Mouse (Mus musculus) frontal cortex, postnatal 14 days (tissue): ENCODE results near the gene Luzp1.

ENCODE experiments used
- DNase-seq, 2 experiments: peaks; one replicate each; pipeline ENCODE4 v3.0.0; 2022; ENCODE audit warnings: low spot score in 2 of 2

Gene Luzp1

GRCm38 (mm10) chr4:136469371-136469903, at the start of gene Luzp1:
Gene Luzp1, plus strand, starts transcription at chr4:136469761.
- peak; percentile 87 to 93 for DNase-seq

GRCm38 (mm10) chr4:136423224-136423623, 46.3 kb upstream of the Luzp1 start, which contains the start of gene Htr1d:
Gene Htr1d, plus strand, starts transcription at chr4:136423524.
- no peak for DNase-seq

GRCm38 (mm10) chr4:136424120-136424999, 45.2 kb upstream of the Luzp1 start:
- no peak for DNase-seq

- DNase-seq, result no peak
These were observed 44.6 kb upstream of the Luzp1 start for GRCm38 (mm10) chr4:136425000-136425288.

GRCm38 (mm10) chr4:136430609-136431375, 38.8 kb upstream of the Luzp1 start:
- DNase-seq, result no peak

- peak in 1 of 2 experiments; percentile 28 for DNase-seq
These were observed 38.2 kb upstream of the Luzp1 start for GRCm38 (mm10) chr4:136431376-136431693.

GRCm38 (mm10) chr4:136434029-136434428, 35.5 kb upstream of the Luzp1 start:
- no peak for DNase-seq

- DNase-seq, result no peak
These were observed 30.5 kb upstream of the Luzp1 start for GRCm38 (mm10) chr4:136439106-136439505.

GRCm38 (mm10) chr4:136441354-136442043, 28.1 kb upstream of the Luzp1 start:
- no peak for DNase-seq

GRCm38 (mm10) chr4:136444561-136444960, 25.0 kb upstream of the Luzp1 start:
- DNase-seq, result no peak

GRCm38 (mm10) chr4:136449795-136450194, 19.8 kb upstream of the Luzp1 start:
- DNase-seq, result no peak

GRCm38 (mm10) chr4:136450271-136450670, 19.3 kb upstream of the Luzp1 start:
- no peak for DNase-seq

GRCm38 (mm10) chr4:136451564-136451963, 18.0 kb upstream of the Luzp1 start:
- DNase-seq, result no peak

GRCm38 (mm10) chr4:136452286-136452685, 17.3 kb upstream of the Luzp1 start:
- DNase-seq, result no peak

- DNase-seq, result no peak
These were observed 16.8 kb upstream of the Luzp1 start for GRCm38 (mm10) chr4:136452792-136453191.

- DNase-seq, result peak; percentile 65 to 84
These were observed 14.7 kb upstream of the Luzp1 start for GRCm38 (mm10) chr4:136454850-136455260.

GRCm38 (mm10) chr4:136456516-136457218, 12.9 kb upstream of the Luzp1 start:
- no peak for DNase-seq

- DNase-seq, result no peak
These were observed 11.3 kb upstream of the Luzp1 start for GRCm38 (mm10) chr4:136458276-136458675.

GRCm38 (mm10) chr4:136459210-136459609, 10.4 kb upstream of the Luzp1 start:
- no peak for DNase-seq

GRCm38 (mm10) chr4:136461206-136461605, 8.4 kb upstream of the Luzp1 start:
- no peak for DNase-seq

- no peak for DNase-seq
These were observed 7.8 kb upstream of the Luzp1 start for GRCm38 (mm10) chr4:136461761-136462085.
